Mouse (Mus musculus) CH12.LX (cell line): ENCODE data around the gene S100a6. TPM values are rescaled to one million over a fixed set of nuclear protein-coding genes. Genes with fewer than 3 reads are reported as not detected.

Experiments
- DNase-seq: peaks from one replicate; pipeline ENCODE4 v3.0.0-alpha.2; 2013; ENCODE audit errors: extremely low read depth
- H3K27ac ChIP-seq: 2 replicates; pipeline ENCODE4 v1.5.1; 2012; ENCODE audit warnings: low read depth, mild to moderate bottlenecking, control low read depth, moderate library complexity; ENCODE audit not compliant: insufficient read depth
- H3K27me3 ChIP-seq: replicated peaks from 2 replicates; pipeline ENCODE3; 2012; ENCODE audit warnings: inconsistent platforms
- H3K36me3 ChIP-seq, 2 experiments: replicated peaks in 1 of 2; 2 replicates each; pipeline versions ENCODE3 to v1.6.1; 2012; ENCODE audit warnings: inconsistent platforms in 1 of 2, low read length in 1 of 2, mild to moderate bottlenecking in 1 of 2, mixed read lengths in 1 of 2, moderate library complexity in 1 of 2; ENCODE audit not compliant: control insufficient read depth in 1 of 2, insufficient read depth in 1 of 2
- H3K4me1 ChIP-seq, 2 experiments: 2 replicates each; pipeline ENCODE4 v1.6.1; 2012; ENCODE audit warnings: inconsistent platforms in 1 of 2, moderate library complexity in 1 of 2; ENCODE audit not compliant: insufficient read depth in 2 of 2, control insufficient read depth in 1 of 2
- H3K4me2 ChIP-seq: 2 replicates; pipeline ENCODE4 v1.6.1; 2012; ENCODE audit warnings: low read depth, mild to moderate bottlenecking, control low read depth; ENCODE audit not compliant: poor library complexity, insufficient read depth, severe bottlenecking
- H3K4me3 ChIP-seq, 3 experiments: fragments of 150-350 bp in 1 of 3; sonication (generic) in 1 of 3; replicated peaks in 1 of 3; 2 replicates each; pipeline versions ENCODE3 to v1.5.1; 2011 to 2012; ENCODE audit warnings: low read depth in 2 of 3, low read length in 2 of 3, mild to moderate bottlenecking in 2 of 3, moderate library complexity in 2 of 3, control low read depth in 1 of 3, improper control_type of control experiment in 1 of 3, inconsistent platforms in 1 of 3, mixed read lengths in 1 of 3; ENCODE audit not compliant: poor library complexity in 1 of 3
- H3K79me2 ChIP-seq: replicated peaks from 2 replicates; pipeline ENCODE4 v1.6.1; 2012; ENCODE audit warnings: mild to moderate bottlenecking, moderate library complexity; ENCODE audit not compliant: control insufficient read depth, poor library complexity, insufficient read depth, severe bottlenecking; ENCODE audit errors: extremely low read depth
- H3K9ac ChIP-seq: 2 replicates; pipeline ENCODE4 v1.6.1; 2012; ENCODE audit warnings: low read depth, mild to moderate bottlenecking, control low read depth, moderate library complexity; ENCODE audit not compliant: insufficient read depth
- H3K9me3 ChIP-seq: replicated peaks from 2 replicates; pipeline ENCODE3; 2012; ENCODE audit warnings: low read length, inconsistent platforms, mixed read lengths
- CTCF ChIP-seq, 2 experiments: IDR thresholded peaks in 1 of 2; conservative IDR thresholded peaks in 1 of 2; 2 replicates each; pipeline ENCODE4 v1.5.1; 2011 to 2012; ENCODE audit warnings: low read depth in 2 of 2, low read length in 2 of 2, improper control_type of control experiment in 1 of 2, inconsistent platforms in 1 of 2, mild to moderate bottlenecking in 1 of 2, moderate library complexity in 1 of 2
- E2F4 ChIP-seq: IDR thresholded peaks from 2 replicates; pipeline ENCODE4 v1.6.1; 2011; ENCODE audit warnings: low read depth, low read length, improper control_type of control experiment; ENCODE audit not compliant: insufficient replicate concordance
- EP300 ChIP-seq: IDR thresholded peaks from 2 replicates; pipeline ENCODE4 v1.6.1; 2011; ENCODE audit warnings: low read length, improper control_type of control experiment
- ETS1 ChIP-seq: conservative IDR thresholded peaks from 2 replicates; pipeline ENCODE4 v1.6.1; 2012; ENCODE audit warnings: low read depth, mild to moderate bottlenecking, inconsistent platforms, low read length, improper control_type of control experiment, moderate library complexity
- GABPA ChIP-seq: IDR thresholded peaks from 2 replicates; pipeline ENCODE4 v1.6.1; 2012; ENCODE audit warnings: low read depth, low read length, improper control_type of control experiment, inconsistent platforms; ENCODE audit not compliant: insufficient replicate concordance
- HCFC1 ChIP-seq: IDR thresholded peaks from 2 replicates; pipeline ENCODE4 v1.6.1; 2012; ENCODE audit warnings: low read depth, mild to moderate bottlenecking, inconsistent platforms, low read length, improper control_type of control experiment
- MXI1 ChIP-seq: IDR thresholded peaks from 2 replicates; pipeline ENCODE4 v1.6.1; 2011; ENCODE audit warnings: mild to moderate bottlenecking, low read depth, low read length, improper control_type of control experiment
- MYC ChIP-seq: IDR thresholded peaks from 2 replicates; pipeline ENCODE4 v1.6.1; 2011; ENCODE audit warnings: low read depth, mild to moderate bottlenecking, improper control_type of control experiment, low read length
- NRF1 ChIP-seq: IDR thresholded peaks from 2 replicates; pipeline ENCODE4 v1.6.1; 2014; ENCODE audit warnings: low read depth, mild to moderate bottlenecking, inconsistent platforms, low read length, improper control_type of control experiment, moderate library complexity
- POLR2A ChIP-seq: IDR thresholded peaks from 2 replicates; pipeline ENCODE4 v1.6.1; 2011; ENCODE audit warnings: low read depth, mild to moderate bottlenecking, improper control_type of control experiment, low read length
- POLR2AphosphoS2 ChIP-seq: IDR thresholded peaks from 2 replicates; pipeline ENCODE4 v1.6.1; 2011; ENCODE audit warnings: low read depth, low read length, improper control_type of control experiment
- RAD21 ChIP-seq: IDR thresholded peaks from 2 replicates; pipeline ENCODE4 v1.6.1; 2011; ENCODE audit warnings: low read depth, mild to moderate bottlenecking, low read length, improper control_type of control experiment, moderate library complexity
- SIN3A ChIP-seq: IDR thresholded peaks from 2 replicates; pipeline ENCODE4 v1.6.1; 2012; ENCODE audit warnings: low read length, improper control_type of control experiment, inconsistent platforms
- SMC3 ChIP-seq: IDR thresholded peaks from 2 replicates; pipeline ENCODE4 v1.6.1; 2011; ENCODE audit warnings: low read depth, low read length, improper control_type of control experiment
- TBP ChIP-seq: conservative IDR thresholded peaks from 2 replicates; pipeline ENCODE4 v1.6.1; 2011; ENCODE audit warnings: low read depth, low read length, improper control_type of control experiment
- TCF12 ChIP-seq: IDR thresholded peaks from 2 replicates; pipeline ENCODE4 v1.6.1; 2014; ENCODE audit warnings: low read depth, mild to moderate bottlenecking, inconsistent platforms, low read length, improper control_type of control experiment
- UBTF ChIP-seq: IDR thresholded peaks from 2 replicates; pipeline ENCODE4 v1.6.1; 2012; ENCODE audit warnings: low read depth, mild to moderate bottlenecking, inconsistent platforms, low read length, improper control_type of control experiment, moderate library complexity
- USF1 ChIP-seq: IDR thresholded peaks from 2 replicates; pipeline ENCODE4 v1.6.1; 2014; ENCODE audit warnings: low read depth, mild to moderate bottlenecking, inconsistent platforms, low read length, improper control_type of control experiment
- ZC3H11A ChIP-seq: IDR thresholded peaks from 2 replicates; pipeline ENCODE4 v1.6.1; 2012; ENCODE audit warnings: low read depth, mild to moderate bottlenecking, inconsistent platforms, low read length, improper control_type of control experiment
- dilution Hi-C: fragments of 300-500 bp; cut with MboI; formaldehyde crosslinking; loops from 2 replicates; pipeline ENCODE4 v1.14.3; 2020; ENCODE audit warnings: low sequenced_read_pairs; ENCODE audit not compliant: extremely low pct_unique_long_range_greater_than_20kb, extremely low pct_ligation_motif_present
- in situ Hi-C: fragments of 300-500 bp; cut with MboI; formaldehyde crosslinking; loops from 3 replicates; pipeline ENCODE4 v1.14.3; 2019; ENCODE audit warnings: low sequenced_read_pairs, low pct_ligation_motif_present, low pct_unique_long_range_greater_than_20kb, mixed read lengths
- polyA plus RNA-seq: library from polyadenylated mRNA; unstranded; fragments of >175 nt; gene quantifications from 2 replicates; pipeline ENCODE4 v1.2.1, GENCODE M21; 2012; ENCODE audit warnings: low read depth; ENCODE audit not compliant: insufficient read length
- total RNA-seq, 2 experiments: library from RNA; depleted of rRNA; stranded (reverse); fragments of 300-350 nt in 1 of 2; fragments of >200 nt in 1 of 2; gene quantifications; 2 replicates each; pipeline ENCODE4 v1.2.3; 2012 to 2014

Gene S100a6
- total and polyA plus RNA-seq, 3 experiments = not detected

- TF ChIP-seq EP300 (no peak), GABPA (no peak), CTCF (conservative IDR thresholded peaks at IDR 0.05 in 1 of 2, IDR thresholded peaks at IDR 0.05 in 1 of 2; ENCODE audit: low read depth in 2 of 2, low read length in 2 of 2) (no peak), ETS1 (no peak), MXI1 (no peak), POLR2AphosphoS2 (no peak), POLR2A (no peak), NRF1 (no peak), UBTF (no peak), USF1 (no peak), TBP (no peak), HCFC1 (no peak), TCF12 (no peak), E2F4 (no peak), ZC3H11A (no peak)
- H3K4me2 ChIP-seq = no peak overlapping the region
- DNase-seq = no peak
- H3K4me1 ChIP-seq = no peaks in the 10 kb centered on the region
- H3K27ac ChIP-seq = no peak overlapping the region
- no peaks in the 10 kb centered on the region for H3K79me2 ChIP-seq
- no peak overlapping the region for H3K9ac ChIP-seq
- H3K4me3 ChIP-seq = no peak overlapping the region
- in situ Hi-C loops = no loop called here
- dilution Hi-C loops = no loop called here
- H3K27me3 ChIP-seq = peaks cover 30% of the 10 kb centered on the region
- no peaks in the 10 kb centered on the region for H3K9me3 ChIP-seq
- H3K36me3 ChIP-seq = no peaks in the 10 kb centered on the region
Measured at GRCm38 (mm10) chr3:90638511-90639275, 26.0 kb downstream of the S100a6 start.

- dilution Hi-C loops = no loop called here
- H3K4me2 ChIP-seq = no peak overlapping the region
- DNase-seq = peak; percentile 61
- TF ChIP-seq MYC (no peak), CTCF (conservative IDR thresholded peaks at IDR 0.05 in 1 of 2, IDR thresholded peaks at IDR 0.05 in 1 of 2; ENCODE audit: low read depth in 2 of 2, low read length in 2 of 2) (peak; percentile 82 to 90), HCFC1 (no peak), SIN3A (no peak), SMC3 (no peak), RAD21 (peak; percentile 32)
- no peak overlapping the region for H3K9ac ChIP-seq
- H3K9me3 ChIP-seq = no peaks in the 10 kb centered on the region
- H3K36me3 ChIP-seq = no peaks in the 10 kb centered on the region
- peaks cover 30% of the 10 kb centered on the region for H3K27me3 ChIP-seq
- no peak overlapping the region for H3K27ac ChIP-seq
- in situ Hi-C loops = no loop called here
- H3K4me1 ChIP-seq = no peaks in the 10 kb centered on the region
- H3K79me2 ChIP-seq = no peaks in the 10 kb centered on the region
- no peak overlapping the region for H3K4me3 ChIP-seq
Measured at GRCm38 (mm10) chr3:90639511-90640154, 27.0 kb downstream of the S100a6 start.
